Mouse (Mus musculus): ENCODE data around the gene Trmt61a. TPM values are rescaled to one million over a fixed set of nuclear protein-coding genes. Genes with fewer than 3 reads are reported as not detected.
A peak's percentile ranks its signal among the peaks of the same experiment; 100 is the strongest.

The Trmt61a gene
- polyA plus RNA-seq (2014; fragmentation: Nextera tagmentation; extraction: Ambion mirVana), result 3.1 and 5.5 TPM in 2 replicates

DNA sequence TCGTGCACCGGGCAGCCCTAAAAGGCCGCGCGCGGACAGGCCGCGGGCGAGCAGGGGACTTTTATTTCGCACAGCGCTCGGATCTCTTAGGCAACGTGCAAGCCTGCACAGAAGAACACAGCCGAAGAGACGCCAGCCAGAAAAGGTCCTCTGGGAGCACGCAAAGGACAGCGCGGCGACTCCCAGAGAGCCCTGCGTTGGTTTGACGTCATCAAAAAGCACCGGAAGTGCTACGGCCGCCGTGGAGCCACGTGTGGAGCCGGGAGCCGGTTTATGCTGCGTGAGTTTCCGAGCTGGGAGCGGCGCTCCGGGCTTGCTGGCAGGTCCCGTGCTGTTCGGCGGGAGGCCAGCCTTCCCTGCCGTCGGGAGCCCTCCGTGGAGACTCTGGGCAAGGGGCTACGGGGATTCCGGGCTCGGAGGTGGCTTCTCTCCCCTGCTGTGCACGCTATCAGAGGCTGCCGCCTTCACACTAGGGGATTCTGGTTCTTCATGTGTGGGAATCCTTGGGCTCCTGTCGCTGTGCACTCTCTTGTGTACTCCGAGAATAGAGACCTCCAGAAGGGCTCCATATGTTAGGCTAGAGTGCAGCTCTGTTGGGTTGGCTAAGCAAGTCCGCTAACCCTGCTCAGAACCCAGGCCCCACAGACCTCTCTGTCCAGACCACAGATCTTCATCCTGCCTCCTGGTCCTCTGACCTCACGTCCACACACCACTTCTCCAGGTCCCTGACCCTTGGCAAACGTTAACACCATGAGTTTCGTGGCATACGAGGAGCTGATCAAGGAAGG, at the start of gene Trmt61a:
Trmt61a (plus strand) TSS at position 224 of the 788 bp plus-strand sequence.
- Histone ChIP-seq H3K4me2 (ENCODE audit: low read length) (peak within 1 kb of the TSS; percentile 91), H3K4me1 (ENCODE audit: control insufficient read depth in 2 of 2, insufficient read depth in 2 of 2, low read length in 2 of 2) (peaks cover 28 to 50% of the 10 kb centered on the region in 2 experiments), H3K36me3 (ENCODE audit: control insufficient read depth, insufficient read depth, low read length) (peaks cover 13% of the 10 kb centered on the region), H3K27me3 (ENCODE audit: control insufficient read depth, insufficient read depth, low read length) (no peaks in the 10 kb centered on the region), H3K9me3 (ENCODE audit: control insufficient read depth, low read length) (no peaks in the 10 kb centered on the region), H3K27ac (replicated peaks in 1 of 2; ENCODE audit: control insufficient read depth in 1 of 2, insufficient read depth in 1 of 2, low read depth in 2 of 2, low read length in 2 of 2) (peak within 1 kb of the TSS; percentile 95 to 98), H3K9ac (ENCODE audit: low read length) (peak within 1 kb of the TSS; percentile 78), H3K4me3 (ENCODE audit: control insufficient read depth in 1 of 2, insufficient read depth in 1 of 2, low read depth in 1 of 2, low read length in 2 of 2) (peak within 1 kb of the TSS; percentile 69 to 71)
- ATAC-seq (ENCODE audit: insufficient number of reproducible peaks, insufficient read depth, low FRiP score, low read depth), result peak; percentile 82
- under 1% methylated on average over 51 of the region's 51 CpGs for WGBS

DNA sequence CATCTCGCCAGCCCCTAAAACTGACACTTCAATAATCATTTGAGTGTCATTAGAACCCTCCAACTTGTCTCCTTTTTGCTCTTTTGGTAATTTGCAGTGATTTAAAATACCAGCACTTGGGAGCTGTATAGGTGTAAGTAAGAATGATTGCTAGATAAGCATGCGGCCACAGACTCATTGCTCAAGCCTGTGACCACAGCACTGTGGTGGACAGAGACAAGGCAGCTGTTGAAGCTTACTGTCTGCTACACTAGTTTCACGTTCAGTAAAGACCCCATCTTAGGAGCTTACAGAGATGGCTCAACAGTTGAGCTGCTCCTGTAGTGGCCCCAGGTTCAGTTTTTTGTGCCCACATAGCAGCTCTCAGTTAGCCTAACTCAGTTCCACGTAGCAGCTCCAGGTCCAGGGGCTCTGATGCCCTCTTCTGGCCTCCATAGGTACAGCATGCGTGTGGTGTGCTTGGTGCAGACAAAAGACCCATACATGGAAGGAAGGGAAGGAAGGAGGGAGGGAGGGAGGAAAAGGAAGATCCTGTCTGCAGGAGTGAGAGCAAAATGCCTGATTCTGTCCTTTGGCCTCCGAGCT, 29.8 kb upstream of the Trmt61a start:
- Histone ChIP-seq H3K36me3 (ENCODE audit: control insufficient read depth, insufficient read depth, low read length) (peaks cover 95% of the 10 kb centered on the region), H3K27ac (replicated peaks in 1 of 2; ENCODE audit: control insufficient read depth in 1 of 2, insufficient read depth in 1 of 2, low read depth in 2 of 2, low read length in 2 of 2) (no peak overlapping the region), H3K9me3 (ENCODE audit: control insufficient read depth, low read length) (peaks cover under 1% of the 10 kb centered on the region; the same call in 1 of the 2 replicates), H3K9ac (ENCODE audit: low read length) (no peak overlapping the region), H3K4me3 (ENCODE audit: control insufficient read depth in 1 of 2, insufficient read depth in 1 of 2, low read depth in 1 of 2, low read length in 2 of 2) (no peak overlapping the region), H3K27me3 (ENCODE audit: control insufficient read depth, insufficient read depth, low read length) (no peaks in the 10 kb centered on the region), H3K4me1 (ENCODE audit: control insufficient read depth in 2 of 2, insufficient read depth in 2 of 2, low read length in 2 of 2) (no peaks in the 10 kb centered on the region), H3K4me2 (ENCODE audit: low read length) (no peak overlapping the region)
- no peak for ATAC-seq (ENCODE audit: insufficient number of reproducible peaks, insufficient read depth, low FRiP score, low read depth)
- WGBS, result 55% methylated on average over 6 of the region's 6 CpGs

GRCm38 (mm10) chr12:111652953-111653352, 25.0 kb upstream of the Trmt61a start:
- no peak for ATAC-seq (ENCODE audit: insufficient number of reproducible peaks, insufficient read depth, low FRiP score, low read depth)
- Histone ChIP-seq H3K4me1 (ENCODE audit: control insufficient read depth in 2 of 2, insufficient read depth in 2 of 2, low read length in 2 of 2) (no peaks in the 10 kb centered on the region), H3K4me2 (ENCODE audit: low read length) (no peak overlapping the region), H3K27me3 (ENCODE audit: control insufficient read depth, insufficient read depth, low read length) (no peaks in the 10 kb centered on the region), H3K27ac (replicated peaks in 1 of 2; ENCODE audit: control insufficient read depth in 1 of 2, insufficient read depth in 1 of 2, low read depth in 2 of 2, low read length in 2 of 2) (no peak overlapping the region), H3K36me3 (ENCODE audit: control insufficient read depth, insufficient read depth, low read length) (peaks cover 88% of the 10 kb centered on the region), H3K9me3 (ENCODE audit: control insufficient read depth, low read length) (no peaks in the 10 kb centered on the region), H3K4me3 (ENCODE audit: control insufficient read depth in 1 of 2, insufficient read depth in 1 of 2, low read depth in 1 of 2, low read length in 2 of 2) (no peak overlapping the region), H3K9ac (ENCODE audit: low read length) (no peak overlapping the region)
- WGBS, result 85% methylated on average over 3 of the region's 3 CpGs

DNA sequence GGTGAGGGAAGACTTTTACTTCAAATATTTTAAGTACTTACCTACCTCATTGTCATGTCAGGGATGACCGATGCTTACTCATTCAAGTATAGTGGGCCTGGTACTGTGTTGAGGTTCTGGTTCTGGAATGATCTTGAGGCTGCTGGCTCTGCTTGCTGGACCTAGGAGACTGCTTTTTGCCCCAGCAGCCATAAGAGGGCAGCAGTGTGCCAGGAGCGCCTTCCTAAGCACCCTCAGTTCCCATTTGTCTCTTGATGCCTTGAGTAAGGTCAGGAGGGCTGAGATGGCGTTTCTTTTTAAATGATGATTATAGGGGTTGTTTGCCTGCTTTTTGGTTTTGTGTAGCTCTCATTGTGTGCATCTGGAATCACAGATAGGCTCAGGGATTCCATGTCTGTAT, 24.5 kb upstream of the Trmt61a start:
- H3K4me1 ChIP-seq (ENCODE audit: control insufficient read depth in 2 of 2, insufficient read depth in 2 of 2, low read length in 2 of 2), result no peaks in the 10 kb centered on the region
- H3K9ac ChIP-seq (ENCODE audit: low read length), result no peak overlapping the region
- H3K36me3 ChIP-seq (ENCODE audit: control insufficient read depth, insufficient read depth, low read length), result peaks cover 84% of the 10 kb centered on the region
- no peak for ATAC-seq (ENCODE audit: insufficient number of reproducible peaks, insufficient read depth, low FRiP score, low read depth)
- no peaks in the 10 kb centered on the region for H3K27me3 ChIP-seq (ENCODE audit: control insufficient read depth, insufficient read depth, low read length)
- no peak overlapping the region for H3K4me3 ChIP-seq (ENCODE audit: control insufficient read depth in 1 of 2, insufficient read depth in 1 of 2, low read depth in 1 of 2, low read length in 2 of 2)
- H3K9me3 ChIP-seq (ENCODE audit: control insufficient read depth, low read length), result no peaks in the 10 kb centered on the region
- no peak overlapping the region for H3K4me2 ChIP-seq (ENCODE audit: low read length)
- no peak overlapping the region for H3K27ac ChIP-seq (replicated peaks in 1 of 2; ENCODE audit: control insufficient read depth in 1 of 2, insufficient read depth in 1 of 2, low read depth in 2 of 2, low read length in 2 of 2)
- WGBS, result 38% methylated on average over 3 of the region's 3 CpGs

DNA sequence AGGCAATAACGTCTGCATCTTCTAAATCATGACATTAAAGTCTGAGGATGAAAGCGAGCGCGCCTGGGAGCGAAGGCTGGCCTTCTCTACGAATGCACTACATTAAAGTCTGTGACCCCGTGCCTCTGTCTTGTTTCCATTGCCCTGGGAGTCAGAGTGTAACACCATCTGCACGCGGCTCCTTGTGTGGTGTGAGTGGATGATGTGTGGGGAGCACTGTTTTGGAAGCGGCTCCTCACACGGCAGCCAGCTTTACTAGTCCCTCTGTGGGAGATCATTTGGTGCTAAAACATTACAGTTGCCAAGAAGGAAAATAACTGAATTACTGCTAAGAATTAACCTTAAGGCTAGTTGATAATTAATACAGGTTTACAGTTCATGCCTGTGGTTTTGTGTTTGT, 22.2 kb upstream of the Trmt61a start:
- 92% methylated on average over 11 of the region's 11 CpGs for WGBS
- H3K27ac ChIP-seq (replicated peaks in 1 of 2; ENCODE audit: control insufficient read depth in 1 of 2, insufficient read depth in 1 of 2, low read depth in 2 of 2, low read length in 2 of 2), result no peak overlapping the region
- no peak for ATAC-seq (ENCODE audit: insufficient number of reproducible peaks, insufficient read depth, low FRiP score, low read depth)
- no peaks in the 10 kb centered on the region for H3K4me1 ChIP-seq (ENCODE audit: control insufficient read depth in 2 of 2, insufficient read depth in 2 of 2, low read length in 2 of 2)
- no peak overlapping the region for H3K9ac ChIP-seq (ENCODE audit: low read length)
- no peak overlapping the region for H3K4me2 ChIP-seq (ENCODE audit: low read length)
- H3K27me3 ChIP-seq (ENCODE audit: control insufficient read depth, insufficient read depth, low read length), result no peaks in the 10 kb centered on the region
- H3K4me3 ChIP-seq (ENCODE audit: control insufficient read depth in 1 of 2, insufficient read depth in 1 of 2, low read depth in 1 of 2, low read length in 2 of 2), result no peak overlapping the region
- H3K36me3 ChIP-seq (ENCODE audit: control insufficient read depth, insufficient read depth, low read length), result peaks cover 79% of the 10 kb centered on the region
- H3K9me3 ChIP-seq (ENCODE audit: control insufficient read depth, low read length), result no peaks in the 10 kb centered on the region

GRCm38 (mm10) chr12:111659331-111659730, 18.6 kb upstream of the Trmt61a start:
- H3K9me3 ChIP-seq (ENCODE audit: control insufficient read depth, low read length), result no peaks in the 10 kb centered on the region
- peaks cover 59% of the 10 kb centered on the region for H3K36me3 ChIP-seq (ENCODE audit: control insufficient read depth, insufficient read depth, low read length)
- no peak overlapping the region for H3K9ac ChIP-seq (ENCODE audit: low read length)
- H3K27ac ChIP-seq (replicated peaks in 1 of 2; ENCODE audit: control insufficient read depth in 1 of 2, insufficient read depth in 1 of 2, low read depth in 2 of 2, low read length in 2 of 2), result no peak overlapping the region
- H3K27me3 ChIP-seq (ENCODE audit: control insufficient read depth, insufficient read depth, low read length), result no peaks in the 10 kb centered on the region
- no peak overlapping the region for H3K4me2 ChIP-seq (ENCODE audit: low read length)
- WGBS, result 97% methylated on average over 4 of the region's 4 CpGs
- no peak for ATAC-seq (ENCODE audit: insufficient number of reproducible peaks, insufficient read depth, low FRiP score, low read depth)
- peaks cover 6 to 12% of the 10 kb centered on the region in 2 experiments; a peak in 3 of 4 replicates for H3K4me1 ChIP-seq (ENCODE audit: control insufficient read depth in 2 of 2, insufficient read depth in 2 of 2, low read length in 2 of 2)
- H3K4me3 ChIP-seq (ENCODE audit: control insufficient read depth in 1 of 2, insufficient read depth in 1 of 2, low read depth in 1 of 2, low read length in 2 of 2), result no peak overlapping the region

DNA sequence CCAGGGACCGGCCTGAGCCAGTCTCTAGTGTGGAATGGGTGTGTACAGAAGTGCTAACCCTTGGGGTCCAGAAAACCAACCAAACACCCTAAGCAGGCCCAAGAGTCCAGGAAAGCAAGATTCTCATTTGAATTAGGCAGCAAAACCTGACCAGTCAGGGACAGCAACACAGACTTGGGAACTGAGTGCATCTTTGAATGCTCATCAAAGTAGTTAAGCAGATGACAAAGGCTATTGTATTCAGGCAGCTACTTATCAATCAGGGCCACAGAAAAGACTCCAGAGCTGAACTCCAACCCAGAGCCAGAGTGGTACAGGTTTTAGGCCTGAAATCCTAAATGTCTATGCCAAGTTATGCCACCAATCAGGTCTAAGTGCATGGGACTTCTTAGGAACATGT, 17.3 kb upstream of the Trmt61a start:
- no peaks in the 10 kb centered on the region for H3K27me3 ChIP-seq (ENCODE audit: control insufficient read depth, insufficient read depth, low read length)
- peaks cover 46% of the 10 kb centered on the region for H3K36me3 ChIP-seq (ENCODE audit: control insufficient read depth, insufficient read depth, low read length)
- no peaks in the 10 kb centered on the region for H3K9me3 ChIP-seq (ENCODE audit: control insufficient read depth, low read length)
- H3K27ac ChIP-seq (replicated peaks in 1 of 2; ENCODE audit: control insufficient read depth in 1 of 2, insufficient read depth in 1 of 2, low read depth in 2 of 2, low read length in 2 of 2), result no peak overlapping the region
- WGBS, result 91% methylated on average over 1 of the region's 1 CpGs
- H3K4me2 ChIP-seq (ENCODE audit: low read length), result no peak overlapping the region
- H3K9ac ChIP-seq (ENCODE audit: low read length), result no peak overlapping the region
- H3K4me1 ChIP-seq (ENCODE audit: control insufficient read depth in 2 of 2, insufficient read depth in 2 of 2, low read length in 2 of 2), result peaks cover 15 to 24% of the 10 kb centered on the region in 2 experiments; a peak in 3 of 4 replicates
- no peak overlapping the region for H3K4me3 ChIP-seq (ENCODE audit: control insufficient read depth in 1 of 2, insufficient read depth in 1 of 2, low read depth in 1 of 2, low read length in 2 of 2)
- no peak for ATAC-seq (ENCODE audit: insufficient number of reproducible peaks, insufficient read depth, low FRiP score, low read depth)
